Mouse (Mus musculus): ENCODE measurements around the gene Ggt6. TPM values are rescaled to one million over a fixed set of nuclear protein-coding genes. Genes with fewer than 3 reads are reported as not detected.

The Ggt6 gene
- polyA plus RNA-seq (2015; fragmentation: Nextera tagmentation; extraction: Ambion mirVana): 1.2 TPM in 1 of 2 replicates, not detected in the other

GRCm38 (mm10) chr11:72434963-72435693 lies at the start of gene Ggt6:
Ggt6 (plus strand) TSS chr11:72435526.
- WGBS: 71% methylated on average over 11 of the region's 11 CpGs

GRCm38 (mm10) chr11:72388113-72388529 lies 47.2 kb upstream of the Ggt6 start:
- Histone ChIP-seq H3K4me2 (no peak overlapping the region), H3K4me3 (replicated peaks) (no peak overlapping the region), H3K4me1 (no peaks in the 10 kb centered on the region), H3K27me3 (replicated peaks) (no peaks in the 10 kb centered on the region), H3K27ac (replicated peaks) (no peak overlapping the region), H3K9me3 (replicated peaks) (no peaks in the 10 kb centered on the region), H3K36me3 (no peaks in the 10 kb centered on the region), H3K9ac (replicated peaks) (no peak overlapping the region)
- no peak for ATAC-seq (ENCODE audit: low FRiP score)
- 98% methylated on average over 6 of the region's 6 CpGs for WGBS

More at GRCm38 (mm10) chr11:72434963-72435693, at the start of gene Ggt6:
- Histone ChIP-seq H3K4me3 (replicated peaks) (no peak within 1 kb of the TSS), H3K4me2 (no peak within 1 kb of the TSS), H3K27me3 (replicated peaks) (no peaks in the 10 kb centered on the region), H3K27ac (replicated peaks) (no peak within 1 kb of the TSS), H3K36me3 (no peaks in the 10 kb centered on the region), H3K9ac (replicated peaks) (no peak within 1 kb of the TSS), H3K9me3 (replicated peaks) (no peaks in the 10 kb centered on the region), H3K4me1 (peaks cover 6% of the 10 kb centered on the region)
- ATAC-seq (ENCODE audit: low FRiP score): no peak

- no peak for ATAC-seq (ENCODE audit: low FRiP score)
- Histone ChIP-seq H3K27me3 (replicated peaks) (no peaks in the 10 kb centered on the region), H3K27ac (replicated peaks) (no peak overlapping the region), H3K4me3 (replicated peaks) (no peak overlapping the region), H3K36me3 (no peaks in the 10 kb centered on the region), H3K4me1 (no peaks in the 10 kb centered on the region; the same call in 1 of the 2 replicates), H3K4me2 (no peak overlapping the region), H3K9ac (replicated peaks) (no peak overlapping the region), H3K9me3 (replicated peaks) (no peaks in the 10 kb centered on the region)
- 86% methylated on average over 7 of the region's 7 CpGs for WGBS
Measured at GRCm38 (mm10) chr11:72389407-72390142, 45.8 kb upstream of the Ggt6 start.

- peaks cover under 1% of the 10 kb centered on the region; the same call in 1 of the 2 replicates for H3K4me1 ChIP-seq
- H3K9ac ChIP-seq (replicated peaks): no peak overlapping the region
- H3K4me3 ChIP-seq (replicated peaks): no peak overlapping the region
- no peaks in the 10 kb centered on the region for H3K36me3 ChIP-seq
- no peak overlapping the region for H3K27ac ChIP-seq (replicated peaks)
- 93% methylated on average over 13 of the region's 13 CpGs for WGBS
- H3K4me2 ChIP-seq: no peak overlapping the region
- ATAC-seq (ENCODE audit: low FRiP score): no peak
- no peaks in the 10 kb centered on the region for H3K27me3 ChIP-seq (replicated peaks)
- no peaks in the 10 kb centered on the region for H3K9me3 ChIP-seq (replicated peaks)
Measured at GRCm38 (mm10) chr11:72391181-72391580, 44.1 kb upstream of the Ggt6 start.

- no peaks in the 10 kb centered on the region for H3K9me3 ChIP-seq (replicated peaks)
- H3K4me1 ChIP-seq: peaks cover 2% of the 10 kb centered on the region; the same call in 1 of the 2 replicates
- ATAC-seq (ENCODE audit: low FRiP score): no peak
- no peaks in the 10 kb centered on the region for H3K27me3 ChIP-seq (replicated peaks)
- H3K4me2 ChIP-seq: no peak overlapping the region
- no peak overlapping the region for H3K27ac ChIP-seq (replicated peaks)
- no peak overlapping the region for H3K4me3 ChIP-seq (replicated peaks)
- no peak overlapping the region for H3K9ac ChIP-seq (replicated peaks)
- WGBS: 83% methylated on average over 3 of the region's 3 CpGs
- H3K36me3 ChIP-seq: no peaks in the 10 kb centered on the region
Measured at GRCm38 (mm10) chr11:72393243-72393642, 42.1 kb upstream of the Ggt6 start.

GRCm38 (mm10) chr11:72393669-72394068 lies 41.7 kb upstream of the Ggt6 start:
- Histone ChIP-seq H3K4me3 (replicated peaks) (no peak overlapping the region), H3K4me2 (no peak overlapping the region), H3K27me3 (replicated peaks) (no peaks in the 10 kb centered on the region), H3K4me1 (peaks cover 2% of the 10 kb centered on the region; the same call in 1 of the 2 replicates), H3K9ac (replicated peaks) (no peak overlapping the region), H3K36me3 (no peaks in the 10 kb centered on the region), H3K27ac (replicated peaks) (no peak overlapping the region), H3K9me3 (replicated peaks) (no peaks in the 10 kb centered on the region)
- 33% methylated on average over 5 of the region's 5 CpGs for WGBS
- no peak for ATAC-seq (ENCODE audit: low FRiP score)

GRCm38 (mm10) chr11:72394694-72395093 lies 40.6 kb upstream of the Ggt6 start:
- Histone ChIP-seq H3K9ac (replicated peaks) (no peak overlapping the region), H3K27ac (replicated peaks) (no peak overlapping the region), H3K4me2 (no peak overlapping the region), H3K9me3 (replicated peaks) (no peaks in the 10 kb centered on the region), H3K27me3 (replicated peaks) (no peaks in the 10 kb centered on the region), H3K4me1 (peaks cover 2% of the 10 kb centered on the region; the same call in 1 of the 2 replicates), H3K36me3 (no peaks in the 10 kb centered on the region), H3K4me3 (replicated peaks) (no peak overlapping the region)
- WGBS: 91% methylated on average over 2 of the region's 2 CpGs
- no peak for ATAC-seq (ENCODE audit: low FRiP score)

GRCm38 (mm10) chr11:72395652-72396051 lies 39.7 kb upstream of the Ggt6 start:
- Histone ChIP-seq H3K36me3 (no peaks in the 10 kb centered on the region), H3K4me2 (no peak overlapping the region), H3K27me3 (replicated peaks) (no peaks in the 10 kb centered on the region), H3K4me3 (replicated peaks) (no peak overlapping the region), H3K9me3 (replicated peaks) (no peaks in the 10 kb centered on the region), H3K27ac (replicated peaks) (no peak overlapping the region), H3K9ac (replicated peaks) (no peak overlapping the region), H3K4me1 (peaks cover 2% of the 10 kb centered on the region; the same call in 1 of the 2 replicates)
- WGBS: 86% methylated on average over 6 of the region's 6 CpGs
- ATAC-seq (ENCODE audit: low FRiP score): no peak

GRCm38 (mm10) chr11:72396621-72397020 lies 38.7 kb upstream of the Ggt6 start:
- 84% methylated on average over 7 of the region's 7 CpGs for WGBS
- H3K4me3 ChIP-seq (replicated peaks): no peak overlapping the region
- no peak overlapping the region for H3K4me2 ChIP-seq
- ATAC-seq (ENCODE audit: low FRiP score): no peak
- H3K9me3 ChIP-seq (replicated peaks): no peaks in the 10 kb centered on the region
- no peaks in the 10 kb centered on the region for H3K36me3 ChIP-seq
- H3K27me3 ChIP-seq (replicated peaks): no peaks in the 10 kb centered on the region
- no peak overlapping the region for H3K9ac ChIP-seq (replicated peaks)
- H3K4me1 ChIP-seq: peaks cover 2% of the 10 kb centered on the region; the same call in 1 of the 2 replicates
- H3K27ac ChIP-seq (replicated peaks): no peak overlapping the region

- no peaks in the 10 kb centered on the region for H3K36me3 ChIP-seq
- ATAC-seq (ENCODE audit: low FRiP score): no peak
- no peak overlapping the region for H3K4me2 ChIP-seq
- H3K4me1 ChIP-seq: peaks cover 2% of the 10 kb centered on the region; the same call in 1 of the 2 replicates
- no peaks in the 10 kb centered on the region for H3K27me3 ChIP-seq (replicated peaks)
- H3K9me3 ChIP-seq (replicated peaks): no peaks in the 10 kb centered on the region
- no peak overlapping the region for H3K4me3 ChIP-seq (replicated peaks)
- 86% methylated on average over 10 of the region's 10 CpGs for WGBS
- H3K9ac ChIP-seq (replicated peaks): no peak overlapping the region
- H3K27ac ChIP-seq (replicated peaks): no peak overlapping the region
Measured at GRCm38 (mm10) chr11:72397072-72397471, 38.3 kb upstream of the Ggt6 start.

- Histone ChIP-seq H3K4me1 (peaks cover 2% of the 10 kb centered on the region; the same call in 1 of the 2 replicates), H3K4me3 (replicated peaks) (no peak overlapping the region), H3K9ac (replicated peaks) (no peak overlapping the region), H3K4me2 (no peak overlapping the region), H3K27me3 (replicated peaks) (no peaks in the 10 kb centered on the region), H3K9me3 (replicated peaks) (no peaks in the 10 kb centered on the region), H3K27ac (replicated peaks) (no peak overlapping the region), H3K36me3 (no peaks in the 10 kb centered on the region)
- ATAC-seq (ENCODE audit: low FRiP score): no peak
- WGBS: 88% methylated on average over 8 of the region's 8 CpGs
Measured at GRCm38 (mm10) chr11:72397811-72398525, 37.4 kb upstream of the Ggt6 start.

Measured in neural tube, embryonic 15.5 days (tissue).